Mouse (Mus musculus) intestine, postnatal 0 days (tissue): ENCODE results near the gene R3hdm2. TPM values are rescaled to one million over a fixed set of nuclear protein-coding genes. Genes with fewer than 3 reads are reported as not detected.

Experiments used
- ATAC-seq: fragments of 200-750 bp; cut with Nextera tagmentation; 2 replicates; pipeline ENCODE4 v1.8.0; 2017; ENCODE audit warnings: mild to moderate bottlenecking, moderate TSS enrichment, moderate library complexity
- H3K27ac ChIP-seq: fragments of 300-500 bp; sonication (generic); 2 replicates; pipeline ENCODE4 v1.5.1; 2014; ENCODE audit warnings: mild to moderate bottlenecking, low read depth, low read length, moderate library complexity
- H3K27me3 ChIP-seq: fragments of 300-500 bp; sonication (generic); replicated peaks from 2 replicates; pipeline ENCODE4 v1.6.1; 2014; ENCODE audit warnings: low read length, mixed read lengths; ENCODE audit not compliant: control insufficient read depth, insufficient read depth
- H3K36me3 ChIP-seq: fragments of 300-500 bp; sonication (generic); 2 replicates; pipeline ENCODE4 v1.6.1; 2014; ENCODE audit warnings: mild to moderate bottlenecking, moderate library complexity; ENCODE audit not compliant: control insufficient read depth, insufficient read depth
- H3K4me1 ChIP-seq: fragments of 300-500 bp; sonication (generic); replicated peaks from 2 replicates; pipeline ENCODE4 v1.6.1; 2014; ENCODE audit warnings: antibody characterized with exemption, low read length, mixed read lengths; ENCODE audit not compliant: control insufficient read depth, insufficient read depth
- H3K4me2 ChIP-seq: fragments of 300-500 bp; sonication (generic); replicated peaks from 2 replicates; pipeline ENCODE4 v1.6.1; 2014; ENCODE audit warnings: low read depth, mild to moderate bottlenecking, moderate library complexity
- H3K4me3 ChIP-seq: fragments of 300-500 bp; sonication (generic); 2 replicates; pipeline ENCODE4 v1.5.1; 2014; ENCODE audit warnings: low read depth, low read length
- H3K9ac ChIP-seq: fragments of 300-500 bp; sonication (generic); 2 replicates; pipeline ENCODE4 v1.6.1; 2014; ENCODE audit warnings: mild to moderate bottlenecking, low read depth, low read length
- H3K9me3 ChIP-seq: fragments of 300-500 bp; sonication (generic); 2 replicates; pipeline ENCODE4 v1.6.1; 2016; ENCODE audit warnings: mixed run types; ENCODE audit not compliant: control insufficient read depth
- CTCF ChIP-seq: sonication (generic); IDR thresholded peaks from 2 replicates; pipeline ENCODE4 v1.5.1; 2016; ENCODE audit warnings: low read depth, mild to moderate bottlenecking, control low read depth, antibody characterized with exemption, moderate library complexity
- WGBS: fragments of 180-500 bp; shearing (Covaris S2); extraction: QIAGEN DNeasy Blood & Tissue Kit; methylation state at CpG from one replicate; pipeline ENCODE4 v1.1.7; 2014; 5-methylcytosine and 5-hydroxymethylcytosine counted together
- polyA plus RNA-seq: library from polyadenylated mRNA; unstranded; fragments of >200 nt; fragmentation: Nextera tagmentation; extraction: Ambion mirVana; gene quantifications from 2 replicates; pipeline ENCODE4 v1.2.1, GENCODE M21; 2015

R3hdm2 gene
- polyA plus RNA-seq, 1 experiment from 2014 or later, result 19.4 TPM

GRCm38 (mm10) chr10:127437354-127438113 is 57.4 kb downstream of the R3hdm2 start:
- 90% methylated on average over 5 of the region's 5 CpGs for WGBS
- TF ChIP-seq CTCF, result no peak
- H3K9ac ChIP-seq, result no peak overlapping the region
- no peak overlapping the region for H3K27ac ChIP-seq
- peaks cover 3% of the 10 kb centered on the region; the same call in 1 of the 2 replicates for H3K36me3 ChIP-seq
- ATAC-seq, result no peak
- no peaks in the 10 kb centered on the region for H3K4me1 ChIP-seq
- H3K4me2 ChIP-seq, result no peak overlapping the region
- no peaks in the 10 kb centered on the region for H3K9me3 ChIP-seq
- no peak overlapping the region for H3K4me3 ChIP-seq
- H3K27me3 ChIP-seq, result no peaks in the 10 kb centered on the region

- Histone ChIP-seq H3K4me2 (no peak overlapping the region), H3K9me3 (no peaks in the 10 kb centered on the region), H3K27me3 (no peaks in the 10 kb centered on the region), H3K36me3 (peaks cover 61% of the 10 kb centered on the region), H3K4me3 (no peak overlapping the region), H3K9ac (no peak overlapping the region), H3K4me1 (no peaks in the 10 kb centered on the region), H3K27ac (no peak overlapping the region)
- no peak for ATAC-seq
- WGBS, result 97% methylated on average over 1 of the region's 1 CpGs
- TF ChIP-seq CTCF, result no peak
These were observed 73.6 kb downstream of the R3hdm2 start for GRCm38 (mm10) chr10:127453701-127454100.

GRCm38 (mm10) chr10:127462411-127463096 is 82.4 kb downstream of the R3hdm2 start:
- no peak for TF ChIP-seq CTCF
- Histone ChIP-seq H3K4me3 (no peak overlapping the region), H3K36me3 (peaks cover 50% of the 10 kb centered on the region), H3K9ac (no peak overlapping the region), H3K9me3 (no peaks in the 10 kb centered on the region), H3K4me1 (no peaks in the 10 kb centered on the region), H3K27me3 (no peaks in the 10 kb centered on the region), H3K4me2 (no peak overlapping the region), H3K27ac (peak overlapping the region; percentile 23)
- peak; percentile 78 for ATAC-seq
- WGBS, result 63% methylated on average over 5 of the region's 5 CpGs

- H3K36me3 ChIP-seq, result peaks cover 38% of the 10 kb centered on the region
- ATAC-seq, result no peak
- H3K4me2 ChIP-seq, result no peak overlapping the region
- H3K9ac ChIP-seq, result no peak overlapping the region
- no peak overlapping the region for H3K27ac ChIP-seq
- no peak for TF ChIP-seq CTCF
- no peaks in the 10 kb centered on the region for H3K27me3 ChIP-seq
- WGBS, result 72% methylated on average over 15 of the region's 15 CpGs
- H3K4me3 ChIP-seq, result no peak overlapping the region
- H3K4me1 ChIP-seq, result no peaks in the 10 kb centered on the region
- H3K9me3 ChIP-seq, result no peaks in the 10 kb centered on the region
These were observed 91.3 kb downstream of the R3hdm2 start for GRCm38 (mm10) chr10:127471281-127471988.

GRCm38 (mm10) chr10:127472722-127473121 is 92.6 kb downstream of the R3hdm2 start:
- no peaks in the 10 kb centered on the region for H3K27me3 ChIP-seq
- H3K36me3 ChIP-seq, result peaks cover 45% of the 10 kb centered on the region
- no peaks in the 10 kb centered on the region for H3K9me3 ChIP-seq
- no peak overlapping the region for H3K27ac ChIP-seq
- TF ChIP-seq CTCF, result no peak
- no peak overlapping the region for H3K4me2 ChIP-seq
- H3K4me1 ChIP-seq, result no peaks in the 10 kb centered on the region
- no peak overlapping the region for H3K9ac ChIP-seq
- no peak for ATAC-seq
- H3K4me3 ChIP-seq, result no peak overlapping the region
- WGBS, result 90% methylated on average over 9 of the region's 9 CpGs

- Histone ChIP-seq H3K4me1 (no peaks in the 10 kb centered on the region), H3K36me3 (peaks cover 42% of the 10 kb centered on the region), H3K27me3 (no peaks in the 10 kb centered on the region), H3K9me3 (no peaks in the 10 kb centered on the region), H3K4me2 (no peak overlapping the region), H3K27ac (no peak overlapping the region), H3K4me3 (no peak overlapping the region), H3K9ac (no peak overlapping the region)
- no peak for TF ChIP-seq CTCF
- WGBS, result 98% methylated on average over 4 of the region's 4 CpGs
- ATAC-seq, result no peak
These were observed 95.0 kb downstream of the R3hdm2 start for GRCm38 (mm10) chr10:127475175-127475574.
